Mouse (Mus musculus) kidney, embryonic 16.5 days (tissue): ENCODE results near the gene Grm4. TPM values are rescaled to one million over a fixed set of nuclear protein-coding genes. Genes with fewer than 3 reads are reported as not detected.

Experiments
- ATAC-seq: fragments of 200-750 bp; cut with Nextera tagmentation; 2 replicates; pipeline ENCODE4 v1.8.0; 2017; ENCODE audit warnings: moderate TSS enrichment; ENCODE audit not compliant: low FRiP score, low TSS enrichment
- H3K27ac ChIP-seq: fragments of 300-500 bp; sonication (generic); 2 replicates; pipeline ENCODE4 v1.5.1; 2014; ENCODE audit warnings: low read length
- H3K27me3 ChIP-seq: fragments of 300-500 bp; sonication (generic); 2 replicates; pipeline ENCODE4 v1.6.1; 2014; ENCODE audit warnings: low read length, control low read depth, mixed read lengths; ENCODE audit not compliant: insufficient read depth
- H3K36me3 ChIP-seq: fragments of 300-500 bp; sonication (generic); 2 replicates; pipeline ENCODE4 v1.6.1; 2014; ENCODE audit warnings: low read length, control low read depth, mixed read lengths; ENCODE audit not compliant: insufficient read depth
- H3K4me1 ChIP-seq: fragments of 300-500 bp; sonication (generic); 2 replicates; pipeline ENCODE4 v1.6.1; 2014; ENCODE audit warnings: low read length, control low read depth, mixed read lengths; ENCODE audit not compliant: insufficient read depth
- H3K4me2 ChIP-seq: fragments of 300-500 bp; sonication (generic); replicated peaks from 2 replicates; pipeline ENCODE4 v1.6.1; 2014; ENCODE audit warnings: low read depth, low read length
- H3K4me3 ChIP-seq: fragments of 300-500 bp; sonication (generic); 2 replicates; pipeline ENCODE4 v1.5.1; 2014; ENCODE audit warnings: mild to moderate bottlenecking, low read length
- H3K9ac ChIP-seq: fragments of 300-500 bp; sonication (generic); replicated peaks from 2 replicates; pipeline ENCODE4 v1.6.1; 2014; ENCODE audit warnings: low read length
- H3K9me3 ChIP-seq: fragments of 300-500 bp; sonication (generic); 2 replicates; pipeline ENCODE4 v1.6.1; 2016; ENCODE audit warnings: low read length, control low read depth
- WGBS: fragments of 180-500 bp; shearing (Covaris S2); extraction: QIAGEN DNeasy Blood & Tissue Kit; methylation state at CpG from one replicate; pipeline ENCODE4 v1.1.7; 2014; 5-methylcytosine and 5-hydroxymethylcytosine counted together
- polyA plus RNA-seq: library from polyadenylated mRNA; unstranded; fragments of >200 nt; fragmentation: Nextera tagmentation; extraction: Ambion mirVana; gene quantifications from 2 replicates; pipeline ENCODE4 v1.2.1, GENCODE M21; 2015

The Grm4 gene
- polyA plus RNA-seq, 1 experiment from 2014 or later = 0.91 TPM

GRCm38 (mm10) chr17:27532095-27532494 is 10.9 kb upstream of the Grm4 start:
- Histone ChIP-seq H3K4me3 (no peak overlapping the region), H3K27me3 (no peaks in the 10 kb centered on the region), H3K27ac (no peak overlapping the region), H3K36me3 (no peaks in the 10 kb centered on the region), H3K9ac (no peak overlapping the region), H3K9me3 (0 out of 2 replicates have a peak, but pooled peaks cover 3% of the 10 kb centered on the region), H3K4me1 (peaks cover 4% of the 10 kb centered on the region; the same call in 1 of the 2 replicates), H3K4me2 (no peak overlapping the region)
- ATAC-seq = no peak
- WGBS = 85% methylated on average over 8 of the region's 8 CpGs

DNA sequence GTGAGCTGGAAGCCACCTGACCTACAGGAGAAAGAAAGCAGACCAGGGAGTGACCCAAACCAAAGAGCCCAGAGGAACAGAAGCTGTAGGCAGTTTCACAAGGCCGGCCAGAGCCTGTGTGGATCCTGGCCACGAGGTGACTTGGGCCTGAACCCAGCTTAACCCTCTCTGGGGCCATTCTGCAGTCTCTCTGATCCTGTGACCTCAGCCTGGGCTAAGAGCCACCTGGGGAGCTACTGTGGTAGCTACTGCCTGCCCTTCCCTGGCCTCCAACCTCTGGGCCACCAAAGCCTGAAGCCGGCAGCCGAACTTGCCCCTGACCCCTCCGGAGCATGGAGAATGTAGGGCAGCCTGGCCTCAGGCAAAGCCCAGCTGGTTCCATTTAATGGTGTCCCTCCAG is 7.6 kb upstream of the Grm4 start:
- H3K27me3 ChIP-seq = no peaks in the 10 kb centered on the region
- H3K27ac ChIP-seq = no peak overlapping the region
- peak; percentile 15; the same call in 1 of the 2 replicates for ATAC-seq
- H3K9me3 ChIP-seq = 0 out of 2 replicates have a peak, but pooled peaks cover 5% of the 10 kb centered on the region
- peaks cover 4% of the 10 kb centered on the region; the same call in 1 of the 2 replicates for H3K4me1 ChIP-seq
- no peak overlapping the region for H3K9ac ChIP-seq
- H3K4me2 ChIP-seq = no peak overlapping the region
- no peak overlapping the region for H3K4me3 ChIP-seq
- WGBS = 60% methylated on average over 5 of the region's 5 CpGs
- H3K36me3 ChIP-seq = no peaks in the 10 kb centered on the region

DNA sequence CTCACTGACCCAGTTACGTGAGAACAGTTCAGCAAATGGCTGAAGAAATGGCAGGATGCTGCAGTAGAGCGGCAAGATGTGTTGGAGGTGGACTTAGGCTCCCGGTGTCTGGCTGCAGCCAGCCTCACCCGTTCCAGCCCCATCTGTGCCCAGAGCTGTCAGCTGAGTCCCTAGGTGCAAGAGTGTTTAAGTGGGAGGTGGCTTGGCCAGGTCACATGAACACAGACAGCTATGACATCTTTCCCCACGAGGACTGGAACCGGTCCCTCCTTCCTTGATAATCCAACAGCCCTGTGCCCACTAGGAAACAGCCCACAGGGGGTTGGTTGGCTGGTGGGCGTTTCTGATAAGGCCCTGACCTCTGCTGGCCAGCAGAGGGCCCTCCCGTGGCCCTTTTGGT is 6.8 kb upstream of the Grm4 start:
- H3K27me3 ChIP-seq = no peaks in the 10 kb centered on the region
- 0 out of 2 replicates have a peak overlapping the region, but pooled peaks have one; percentile 1 for H3K4me2 ChIP-seq
- no peak overlapping the region for H3K27ac ChIP-seq
- 31% methylated on average over 8 of the region's 8 CpGs for WGBS
- peaks cover 4% of the 10 kb centered on the region; the same call in 1 of the 2 replicates for H3K4me1 ChIP-seq
- no peak for ATAC-seq
- H3K36me3 ChIP-seq = no peaks in the 10 kb centered on the region
- no peak overlapping the region for H3K4me3 ChIP-seq
- H3K9ac ChIP-seq = no peak overlapping the region
- 0 out of 2 replicates have a peak, but pooled peaks cover 2% of the 10 kb centered on the region for H3K9me3 ChIP-seq

GRCm38 (mm10) chr17:27527188-27527587 is 6.0 kb upstream of the Grm4 start:
- Histone ChIP-seq H3K4me2 (no peak overlapping the region), H3K27me3 (no peaks in the 10 kb centered on the region), H3K27ac (no peak overlapping the region), H3K4me1 (peaks cover 4% of the 10 kb centered on the region; the same call in 1 of the 2 replicates), H3K9ac (no peak overlapping the region), H3K36me3 (no peaks in the 10 kb centered on the region), H3K9me3 (0 out of 2 replicates have a peak, but pooled peaks cover 2% of the 10 kb centered on the region), H3K4me3 (no peak overlapping the region)
- no peak for ATAC-seq
- 74% methylated on average over 6 of the region's 6 CpGs for WGBS

DNA sequence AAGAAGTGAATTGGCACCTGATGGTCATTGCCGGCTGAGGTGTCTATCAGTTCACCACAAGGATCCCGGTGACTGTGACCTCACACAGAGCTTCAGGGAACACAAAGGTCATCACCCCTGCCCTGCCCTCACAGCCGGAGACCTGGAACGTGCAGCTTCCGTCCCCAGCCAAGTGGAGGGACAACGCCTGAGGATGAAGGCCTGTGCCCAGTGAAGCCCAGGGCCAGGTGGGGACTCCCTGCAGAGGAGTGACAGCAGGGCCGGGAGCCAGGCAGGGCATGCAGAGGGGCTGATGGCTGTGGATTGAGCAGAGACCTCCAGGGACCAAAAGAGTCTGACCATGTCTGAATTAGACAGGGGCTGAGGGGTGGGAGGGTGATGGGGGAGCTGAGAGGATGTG is 1.9 kb upstream of the Grm4 start:
- 51% methylated on average over 7 of the region's 7 CpGs for WGBS
- no peak overlapping the region for H3K4me3 ChIP-seq
- ATAC-seq = no peak

GRCm38 (mm10) chr17:27520557-27520956 is 646 bp downstream of the Grm4 start:
- Histone ChIP-seq H3K36me3 (no peaks in the 10 kb centered on the region), H3K4me3 (no peak overlapping the region), H3K4me1 (peaks cover 2% of the 10 kb centered on the region; the same call in 1 of the 2 replicates), H3K9me3 (0 out of 2 replicates have a peak, but pooled peaks cover 2% of the 10 kb centered on the region), H3K9ac (no peak overlapping the region), H3K4me2 (peak overlapping the region; percentile 15; the same call in 1 of the 2 replicates), H3K27me3 (peaks cover 50% of the 10 kb centered on the region), H3K27ac (no peak overlapping the region)
- ATAC-seq = peak; percentile 60; the same call in 1 of the 2 replicates
- WGBS = under 1% methylated on average over 27 of the region's 27 CpGs

More for the DNA sequence above, 1.9 kb upstream of the Grm4 start:
- H3K4me2 ChIP-seq = no peak overlapping the region
- H3K27me3 ChIP-seq = peaks cover 34% of the 10 kb centered on the region
- H3K4me1 ChIP-seq = peaks cover 6% of the 10 kb centered on the region; the same call in 1 of the 2 replicates
- H3K36me3 ChIP-seq = no peaks in the 10 kb centered on the region
- no peak overlapping the region for H3K27ac ChIP-seq
- 0 out of 2 replicates have a peak, but pooled peaks cover 2% of the 10 kb centered on the region for H3K9me3 ChIP-seq
- H3K9ac ChIP-seq = no peak overlapping the region

- H3K27ac ChIP-seq = no peak overlapping the region
- no peak for ATAC-seq
- no peak overlapping the region for H3K4me2 ChIP-seq
- no peak overlapping the region for H3K9ac ChIP-seq
- H3K9me3 ChIP-seq = no peaks in the 10 kb centered on the region
- 54% methylated on average over 15 of the region's 15 CpGs for WGBS
- peaks cover 66% of the 10 kb centered on the region for H3K27me3 ChIP-seq
- H3K36me3 ChIP-seq = no peaks in the 10 kb centered on the region
- H3K4me1 ChIP-seq = peaks cover 2% of the 10 kb centered on the region
- H3K4me3 ChIP-seq = no peak overlapping the region
Observed at GRCm38 (mm10) chr17:27518700-27519595, 2.3 kb downstream of the Grm4 start.

GRCm38 (mm10) chr17:27518296-27518695 is 2.9 kb downstream of the Grm4 start:
- 20% methylated on average over 9 of the region's 9 CpGs for WGBS
- no peak for ATAC-seq
- H3K9me3 ChIP-seq = no peaks in the 10 kb centered on the region
- H3K27me3 ChIP-seq = peaks cover 73% of the 10 kb centered on the region
- no peak overlapping the region for H3K9ac ChIP-seq
- peaks cover 9% of the 10 kb centered on the region for H3K4me1 ChIP-seq
- H3K4me3 ChIP-seq = no peak overlapping the region
- no peak overlapping the region for H3K27ac ChIP-seq
- H3K4me2 ChIP-seq = no peak overlapping the region
- H3K36me3 ChIP-seq = no peaks in the 10 kb centered on the region

DNA sequence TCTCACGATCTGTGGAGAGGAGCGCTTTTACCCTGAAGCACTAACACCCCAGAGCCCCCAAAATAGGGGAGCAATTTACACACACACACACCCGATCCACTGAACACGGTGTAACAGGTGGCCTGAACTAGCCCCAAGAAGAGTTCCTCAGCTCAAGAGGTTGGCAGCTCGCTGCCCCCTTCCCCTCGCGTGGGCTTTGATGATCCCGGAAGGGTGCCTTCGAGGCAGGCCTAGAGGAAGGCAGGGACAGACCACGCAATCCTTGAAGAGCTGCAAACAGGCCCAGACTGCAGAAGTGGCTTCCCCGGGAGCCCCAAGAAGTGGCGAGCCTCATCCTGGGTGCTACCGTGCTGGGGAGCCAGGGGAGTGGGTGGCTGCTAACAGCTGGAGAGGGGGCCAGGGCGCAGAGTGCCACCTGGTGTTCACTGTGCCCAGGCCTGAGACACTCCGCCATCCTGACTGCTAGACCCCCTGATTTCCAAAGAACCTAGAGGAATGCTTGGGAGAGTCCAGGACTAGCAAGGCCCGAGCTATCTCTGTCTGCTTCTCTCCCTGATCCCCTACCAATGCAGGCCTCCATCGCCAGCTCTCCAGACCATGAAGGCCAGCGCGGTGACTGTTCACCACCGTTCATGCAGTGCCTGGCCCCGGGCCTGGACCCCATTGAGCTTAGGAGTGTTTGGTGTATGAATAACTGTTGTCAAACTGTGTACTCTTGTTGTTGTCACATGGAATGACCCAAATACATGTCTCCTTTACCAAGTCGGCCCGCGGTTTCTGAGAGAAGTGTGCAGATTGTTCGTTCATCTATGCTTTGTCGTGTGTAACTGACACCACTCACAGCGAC is 7.1 kb downstream of the Grm4 start:
- peaks cover 18% of the 10 kb centered on the region for H3K4me1 ChIP-seq
- WGBS = 33% methylated on average over 27 of the region's 27 CpGs
- peak overlapping the region; percentile 100 for H3K4me2 ChIP-seq
- H3K27ac ChIP-seq = no peak overlapping the region
- H3K9ac ChIP-seq = no peak overlapping the region
- no peaks in the 10 kb centered on the region for H3K9me3 ChIP-seq
- ATAC-seq = no peak
- H3K4me3 ChIP-seq = peak overlapping the region; percentile 59
- H3K27me3 ChIP-seq = peaks cover 86% of the 10 kb centered on the region
- H3K36me3 ChIP-seq = no peaks in the 10 kb centered on the region
